Mouse (Mus musculus): ENCODE data around the gene 4930512M02Rik. TPM values are rescaled to one million over a fixed set of nuclear protein-coding genes. Genes with fewer than 3 reads are reported as not detected.

4930512M02Rik gene
- not detected in 2 replicates for polyA plus RNA-seq (2015; fragmentation: Nextera tagmentation; extraction: Ambion mirVana)

DNA sequence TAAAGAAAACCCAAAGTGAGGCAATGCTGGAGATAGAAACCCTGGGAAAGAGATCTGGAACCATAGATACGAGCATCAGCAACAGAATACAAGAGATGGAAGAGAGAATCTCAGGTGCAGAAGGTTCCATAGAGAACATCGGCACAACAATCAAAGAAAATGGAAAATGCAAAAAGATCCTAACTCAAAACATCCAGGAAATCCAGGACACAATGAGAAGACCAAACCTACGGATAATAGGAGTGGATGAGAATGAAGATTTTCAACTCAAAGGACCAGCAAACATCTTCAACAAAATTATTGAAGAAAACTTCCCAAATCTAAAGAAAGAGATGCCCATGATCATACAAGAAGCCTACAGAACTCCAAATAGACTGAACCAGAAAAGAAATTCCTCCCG lies at the start of gene 4930512M02Rik:
TSS of gene 4930512M02Rik (minus strand) at position 101 of the 400 bp plus-strand sequence.

Other genes starting within 250 kb of the 4930512M02Rik start
- 2.4 and 2.8 TPM in 2 replicates for gene Spata48, start 165.7 kb downstream of the 4930512M02Rik start, polyA plus RNA-seq (2015; fragmentation: Nextera tagmentation; extraction: Ambion mirVana)
- 0.50 and 0.75 TPM in 2 replicates for gene Zpbp, start 165.4 kb downstream of the 4930512M02Rik start, polyA plus RNA-seq (2015; fragmentation: Nextera tagmentation; extraction: Ambion mirVana)
- gene Ikzf1, start 57.2 kb upstream of the 4930512M02Rik start, polyA plus RNA-seq (2015; fragmentation: Nextera tagmentation; extraction: Ambion mirVana) = 1.3 and 4.7 TPM in 2 replicates
- 14.6 and 22.2 TPM in 2 replicates for gene Fignl1, start 181.1 kb upstream of the 4930512M02Rik start, polyA plus RNA-seq (2015; fragmentation: Nextera tagmentation; extraction: Ambion mirVana)